Mouse (Mus musculus) ovary, postnatal 10 days (tissue): ENCODE measurements at regions not wholly inside any gene's neighbourhood (a gene's known extent, or its start where the extent isn't known, plus 50 kb on each side); places are given as distances from the start of the nearest gene placed in this dataset.

ENCODE experiments used
- DNase-seq: peaks from one replicate; pipeline ENCODE4 v3.0.0; 2022; ENCODE audit warnings: low spot score

DNA sequence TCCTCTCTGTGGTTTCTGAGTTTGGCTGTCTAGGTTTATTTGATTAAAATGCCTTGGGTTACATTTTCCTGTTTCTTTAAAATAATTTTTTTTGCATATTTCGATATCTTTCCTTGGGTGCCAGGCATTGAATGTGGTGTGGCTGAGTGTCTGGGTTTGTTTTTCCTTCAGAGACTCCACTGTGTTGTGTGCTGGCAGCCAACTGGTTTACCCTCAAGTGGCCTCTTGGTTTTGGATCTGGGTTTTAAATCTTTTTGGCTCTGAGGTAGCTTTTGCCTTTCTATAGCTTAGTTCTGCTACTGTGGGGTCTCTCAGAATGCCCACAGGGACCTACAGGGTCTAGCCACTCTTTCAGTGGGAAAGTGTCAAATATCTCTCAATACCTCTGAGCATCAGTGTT, 399.2 kb downstream of the Rps24 start:
- no peak for DNase-seq

DNA sequence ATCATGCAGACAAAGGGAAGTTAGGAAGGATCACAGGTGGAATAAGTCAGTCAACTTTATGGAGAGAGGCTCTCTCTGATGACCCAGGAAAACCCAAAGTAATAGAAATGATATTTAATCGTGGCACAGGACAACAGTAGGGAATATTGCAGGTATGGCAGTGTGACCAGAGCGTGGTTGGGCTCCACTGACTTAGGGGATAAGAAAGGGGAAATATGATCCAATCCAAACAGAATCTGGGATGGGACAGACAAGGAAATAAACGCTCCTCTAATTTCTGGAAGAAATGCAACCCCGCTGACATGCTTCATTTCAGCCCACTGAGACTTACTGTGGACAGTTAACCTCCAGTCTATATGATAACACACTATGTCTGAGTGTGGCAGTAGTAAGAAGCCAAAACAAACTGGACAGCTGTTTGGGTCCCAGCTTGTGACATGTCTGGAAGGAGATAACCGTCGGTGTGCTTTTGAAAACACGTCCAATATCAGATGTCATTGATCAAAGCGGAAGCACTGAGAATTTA, 400.0 kb downstream of the Rps24 start:
- DNase-seq, result no peak

DNA sequence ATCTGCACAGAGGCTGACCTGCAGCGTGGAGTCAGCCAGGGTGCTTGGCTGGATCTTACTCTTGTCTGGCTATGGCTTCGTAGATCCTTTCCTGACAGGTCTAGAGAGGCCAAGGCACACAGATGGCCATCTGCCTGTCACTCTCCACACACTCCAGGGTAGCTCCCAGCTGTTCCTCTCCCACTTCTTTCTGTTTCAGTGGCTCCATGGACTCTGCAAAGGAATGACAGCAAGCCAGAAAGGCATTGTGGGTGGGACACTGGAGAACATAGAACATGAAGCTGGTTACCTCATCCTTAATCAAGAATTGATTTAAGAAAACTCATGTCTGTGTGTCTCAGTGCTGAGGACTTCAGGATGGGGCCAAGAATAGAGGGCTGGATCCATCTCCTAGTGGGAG, 403.9 kb downstream of the Rps24 start:
- no peak for DNase-seq

DNA sequence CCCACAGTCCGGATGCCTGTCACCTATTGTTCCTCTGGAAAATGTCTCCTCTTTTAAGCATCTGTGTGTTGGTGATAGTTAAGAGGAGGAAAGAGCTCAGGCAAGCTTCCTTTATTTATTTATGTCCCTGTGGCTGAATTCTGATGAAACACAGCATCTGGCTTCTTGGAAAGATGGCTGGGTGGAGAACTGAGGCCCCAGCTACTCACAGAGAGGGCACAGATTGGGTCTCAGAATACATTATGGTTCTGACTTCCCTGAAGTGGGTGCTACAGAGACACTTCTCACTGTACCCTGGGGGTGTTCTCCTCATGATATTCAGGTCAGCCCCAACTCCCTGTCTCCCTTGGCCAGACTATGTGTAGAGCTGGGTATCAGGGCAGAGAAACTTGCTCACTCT, 408.3 kb downstream of the Rps24 start:
- DNase-seq, result no peak

DNA sequence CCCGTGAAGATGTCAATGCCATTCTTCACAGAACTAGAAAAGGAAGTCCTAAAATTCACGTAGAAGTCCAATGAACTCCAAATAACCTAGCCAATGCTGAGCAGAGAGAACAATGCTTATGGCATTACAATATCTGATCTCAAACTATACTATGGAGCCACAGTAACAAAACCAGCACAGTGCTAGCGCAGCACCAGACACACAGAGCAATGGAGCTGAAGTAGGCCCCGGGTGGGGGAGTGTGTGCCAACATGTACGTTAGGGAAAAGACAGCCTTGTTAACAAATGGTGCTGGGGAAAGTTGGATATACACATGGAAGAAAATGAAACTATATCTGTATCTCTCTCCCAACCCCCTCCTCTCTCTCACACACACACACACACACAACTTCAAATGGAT, 409.8 kb downstream of the Rps24 start:
- DNase-seq, result no peak

DNA sequence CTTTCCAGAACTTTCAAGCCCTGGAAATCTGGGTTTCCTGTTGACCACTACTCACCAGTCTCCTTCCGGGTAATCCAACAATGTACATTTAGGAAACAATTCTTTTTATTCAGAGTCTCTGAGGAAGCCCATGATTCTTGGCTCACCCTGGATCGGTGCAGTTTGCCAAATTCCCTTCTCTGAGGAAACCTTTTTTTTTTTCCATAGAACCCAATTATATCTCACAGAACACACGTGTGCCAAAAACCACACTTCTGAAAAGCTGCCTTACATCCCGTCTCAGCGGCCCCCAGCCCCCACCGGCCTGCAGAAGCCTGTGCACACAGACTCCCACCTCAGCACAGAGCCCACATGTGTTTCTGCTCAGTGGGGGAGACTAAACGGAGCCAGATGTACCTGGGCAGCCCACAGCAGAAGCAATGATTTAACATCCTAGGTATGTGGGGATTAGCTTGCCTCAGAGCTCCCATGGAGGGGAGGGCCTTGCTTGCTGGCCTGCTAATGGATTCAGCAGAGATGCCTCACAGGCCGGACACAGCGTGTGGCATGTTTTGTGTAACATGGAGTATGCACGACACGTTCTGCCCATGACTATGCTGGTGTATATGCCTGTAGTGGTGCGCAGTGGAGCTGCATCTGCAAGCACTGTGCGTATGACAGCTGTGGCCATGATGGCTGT, 413.7 kb downstream of the Rps24 start:
- no peak for DNase-seq

DNA sequence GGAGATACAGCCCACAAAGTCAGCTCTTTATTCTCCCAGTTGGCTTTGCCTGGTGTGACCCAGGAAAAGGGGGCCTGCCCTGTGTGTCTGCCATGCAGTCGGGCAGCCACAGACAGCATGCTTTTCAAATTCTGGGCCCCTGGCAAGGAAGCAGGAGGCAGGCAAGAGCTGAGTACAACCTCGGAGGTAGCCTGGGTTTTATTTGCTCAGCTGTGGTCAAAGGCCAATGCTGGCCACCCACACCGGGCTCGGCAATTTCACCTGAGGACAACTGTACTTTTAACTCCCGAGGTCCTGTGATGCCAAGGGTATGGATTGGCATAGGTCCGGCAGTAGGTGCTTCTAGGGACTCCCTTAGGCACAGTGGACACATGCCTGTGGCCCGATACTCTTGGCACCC, 414.8 kb downstream of the Rps24 start:
- DNase-seq, result no peak

DNA sequence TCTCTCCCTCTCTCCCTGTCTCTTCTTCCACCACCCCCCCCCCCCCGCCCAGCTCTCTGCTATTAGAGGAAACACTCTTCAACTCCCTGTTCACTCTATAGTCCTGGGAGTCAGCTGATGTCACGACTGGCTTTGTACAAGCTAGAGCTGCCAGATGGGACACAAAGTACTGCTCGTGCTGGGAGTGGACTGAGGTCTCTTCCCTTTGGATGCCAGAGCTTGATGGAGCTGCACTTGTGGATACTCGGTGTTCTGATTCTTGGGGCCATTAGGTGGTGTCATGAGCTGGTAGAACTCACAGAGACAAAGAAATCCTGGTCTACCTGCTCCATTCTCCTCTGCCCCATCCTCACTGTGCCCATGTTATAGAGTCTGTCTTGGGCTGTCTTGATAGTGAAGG, 415.9 kb downstream of the Rps24 start:
- no peak for DNase-seq

DNA sequence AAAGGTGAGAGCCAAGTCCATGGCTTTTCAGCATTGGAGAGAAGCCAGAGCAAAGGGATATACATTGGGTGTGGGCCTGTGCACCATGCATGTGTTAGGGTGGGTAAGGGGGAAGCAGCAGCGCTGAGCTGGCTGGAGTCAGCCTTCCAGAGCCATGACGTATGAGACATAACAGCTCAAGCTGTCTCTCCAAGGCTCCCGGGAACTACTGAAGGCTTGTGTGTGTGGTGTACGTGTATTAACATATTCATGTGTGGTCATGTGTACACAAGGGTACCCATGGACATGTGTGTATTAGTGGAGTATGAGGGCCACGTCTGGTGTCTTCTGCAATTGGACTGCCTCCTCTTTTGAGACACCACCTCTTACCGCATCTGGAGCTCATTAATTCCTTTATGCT, 417.8 kb downstream of the Rps24 start:
- DNase-seq, result no peak

DNA sequence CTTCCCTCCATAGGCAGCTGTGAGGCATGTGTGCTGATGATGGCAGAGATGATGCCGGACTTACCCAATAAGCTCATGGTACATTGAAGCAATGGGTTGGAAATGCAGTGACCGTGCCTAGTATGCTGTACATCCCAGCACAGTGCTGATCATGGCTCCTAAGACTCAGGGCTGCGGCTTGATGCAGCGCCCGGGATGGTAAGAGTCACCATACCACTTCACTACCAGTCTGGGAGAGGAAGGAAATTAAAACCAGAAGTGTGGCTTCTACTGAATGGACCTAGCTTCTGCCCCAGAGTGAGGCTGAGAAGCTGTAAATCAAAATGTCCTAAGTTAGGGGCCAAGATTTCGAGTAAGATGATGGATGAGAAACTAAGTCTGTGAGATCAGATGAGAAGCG, 420.0 kb downstream of the Rps24 start:
- DNase-seq, result no peak

DNA sequence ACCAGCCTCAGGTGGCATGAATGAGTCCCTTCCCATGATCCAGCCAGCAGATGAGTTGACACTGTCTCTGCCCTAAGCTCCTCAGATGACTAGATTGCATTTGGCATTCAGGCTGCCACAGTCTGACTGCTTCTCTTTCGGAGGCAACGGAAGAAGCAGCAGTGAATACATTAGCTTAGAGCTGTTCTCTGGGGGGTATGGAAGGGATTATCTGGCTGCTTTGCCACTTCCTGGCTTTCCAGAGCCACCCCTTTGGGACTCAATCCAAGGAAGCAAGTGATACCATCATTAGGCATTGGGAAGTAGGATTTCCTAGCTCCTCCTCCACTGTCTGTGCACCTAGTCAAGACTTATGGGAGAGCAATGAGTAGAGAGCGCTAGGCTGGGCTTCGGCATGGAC, 421.5 kb downstream of the Rps24 start:
- no peak for DNase-seq

DNA sequence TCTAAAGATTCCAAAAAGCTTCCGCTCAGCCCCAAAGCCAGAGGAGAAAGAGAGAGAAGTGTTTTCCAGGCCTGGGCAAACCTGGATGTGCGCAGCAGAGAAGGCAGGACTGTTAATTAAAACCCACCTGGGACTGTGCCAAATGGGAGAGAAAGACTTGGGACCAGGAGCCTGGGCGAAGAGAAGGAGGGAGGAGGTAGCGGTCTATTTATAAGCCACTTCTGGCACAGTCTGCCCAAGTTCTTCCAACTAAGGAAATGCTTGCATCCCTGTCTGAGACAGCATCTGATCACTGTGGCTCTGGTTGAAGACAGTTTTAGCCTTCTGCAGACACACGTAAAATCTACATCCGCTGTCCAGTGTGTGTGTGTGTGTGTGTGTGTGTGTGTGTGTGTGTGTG, 424.7 kb downstream of the Rps24 start:
- no peak for DNase-seq

DNA sequence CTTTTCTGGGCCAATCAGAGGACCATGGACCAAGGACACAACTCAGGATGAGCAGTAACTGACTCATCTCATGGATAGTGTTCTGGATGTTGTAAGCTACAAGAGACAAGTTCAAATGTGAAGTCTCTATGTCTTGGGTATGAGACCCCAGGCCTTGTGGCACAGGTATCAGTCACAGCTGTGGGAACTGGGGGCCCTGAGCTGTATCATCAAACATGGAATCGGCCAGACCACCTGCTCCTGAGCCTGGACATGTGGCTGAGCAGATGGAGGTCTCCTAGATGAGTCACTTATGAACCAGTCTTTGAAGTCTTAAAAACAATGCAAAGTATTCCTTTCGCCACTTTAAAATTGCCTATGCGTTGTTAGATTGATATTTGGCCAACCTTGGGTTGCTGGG, 432.1 kb downstream of the Rps24 start:
- DNase-seq, result no peak

DNA sequence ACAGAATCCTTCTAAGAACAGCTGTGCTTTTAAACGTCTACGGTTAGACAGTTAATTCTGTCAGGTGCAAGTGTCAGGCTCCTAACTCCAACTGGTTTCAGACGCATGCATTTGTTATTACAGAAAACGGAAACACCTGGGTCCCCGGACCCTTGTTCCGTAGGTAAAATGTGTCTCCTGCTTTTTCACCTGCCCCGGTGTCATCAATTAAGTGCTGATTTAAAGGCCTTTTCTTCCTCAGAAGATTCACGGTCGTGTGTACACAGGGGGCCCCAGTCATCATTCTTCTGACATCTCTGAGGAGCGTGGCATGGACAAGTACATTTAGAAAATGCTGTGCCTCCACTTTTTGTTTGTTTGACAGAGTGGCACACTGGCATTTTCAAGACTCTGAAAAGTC, 435.1 kb downstream of the Rps24 start:
- no peak for DNase-seq

DNA sequence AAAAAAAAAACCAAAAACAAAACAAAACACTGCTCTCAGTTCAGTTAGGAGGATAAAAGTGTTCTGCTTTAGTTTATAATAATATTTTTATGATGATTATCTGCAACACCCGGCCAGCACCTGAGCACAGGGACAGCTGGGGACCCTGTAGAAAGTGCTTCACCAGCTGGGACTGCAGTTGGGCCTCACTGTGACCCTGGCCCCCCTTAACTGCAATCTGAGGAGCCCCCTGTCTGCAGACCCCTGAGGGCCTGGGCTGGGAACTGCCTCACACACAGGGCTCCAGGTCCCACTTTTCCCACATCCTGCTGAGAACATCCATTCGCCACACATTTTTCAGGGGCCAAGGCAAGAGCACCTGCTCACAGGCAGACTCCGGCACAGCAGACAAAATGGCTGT, 437.6 kb downstream of the Rps24 start:
- DNase-seq, result no peak

DNA sequence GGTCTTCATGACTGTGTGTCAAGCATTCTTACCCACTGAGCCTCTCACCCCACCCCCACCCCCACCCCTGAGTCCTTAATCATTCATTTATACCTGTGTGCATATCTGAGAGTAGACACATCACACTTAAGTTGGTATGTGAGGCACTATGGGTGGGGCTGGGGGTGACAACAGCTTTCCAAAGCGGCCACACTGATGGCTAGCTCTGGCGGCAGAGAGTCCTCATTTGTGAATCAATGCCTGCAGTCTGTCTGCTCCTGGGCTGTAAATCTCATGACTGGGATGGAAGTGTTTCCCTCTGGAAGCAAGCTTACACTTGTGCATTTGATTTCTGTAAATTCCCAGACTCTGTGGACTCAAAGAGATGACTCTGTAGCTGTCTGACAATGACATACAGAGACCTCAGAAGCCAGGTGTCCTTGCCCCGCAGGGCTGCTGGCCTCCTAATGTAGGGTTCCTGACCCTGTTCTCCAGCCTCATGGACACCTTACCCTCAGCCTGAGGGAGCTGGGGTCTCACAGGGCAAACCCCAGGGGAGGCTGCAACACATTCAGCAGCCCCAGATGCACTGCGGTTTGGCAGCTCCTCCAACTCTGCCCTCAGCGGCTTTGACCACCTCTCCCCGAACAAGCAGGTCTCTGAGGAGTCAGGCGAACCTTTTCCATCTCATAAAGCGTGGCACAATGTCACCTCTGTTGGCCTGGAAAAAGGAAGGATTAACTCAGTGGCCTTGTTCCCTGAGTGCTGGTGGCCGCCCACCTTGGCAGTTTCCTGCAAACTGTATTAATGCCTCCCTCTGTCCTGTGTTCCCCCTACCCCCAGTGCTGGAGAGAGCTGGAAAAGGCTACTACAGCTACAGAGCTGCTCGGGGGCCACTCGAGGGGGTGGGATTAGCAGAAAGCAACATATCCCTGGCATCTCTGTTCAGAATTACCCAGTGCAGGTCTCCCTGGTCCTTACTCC, 439.4 kb downstream of the Rps24 start:
- no peak for DNase-seq

DNA sequence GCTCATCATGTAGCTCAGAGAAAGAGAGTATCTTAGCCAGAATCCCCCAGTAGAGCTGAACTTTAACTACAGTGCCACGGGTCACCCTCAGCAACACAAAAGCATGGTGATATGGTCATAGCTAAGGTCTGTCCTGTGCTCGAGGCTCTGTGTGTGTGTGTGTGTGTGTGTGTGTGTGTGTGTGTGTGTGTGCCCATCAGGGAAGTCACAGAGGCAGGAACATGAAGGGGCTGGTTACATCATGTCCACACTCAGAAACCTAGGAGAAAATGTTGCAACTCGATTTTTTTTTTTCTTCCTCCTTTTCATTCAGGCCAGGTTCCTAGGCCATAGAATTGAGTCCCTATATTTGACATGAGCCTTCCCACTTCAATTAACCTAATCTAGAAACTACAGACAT, 441.8 kb downstream of the Rps24 start:
- DNase-seq, result no peak

DNA sequence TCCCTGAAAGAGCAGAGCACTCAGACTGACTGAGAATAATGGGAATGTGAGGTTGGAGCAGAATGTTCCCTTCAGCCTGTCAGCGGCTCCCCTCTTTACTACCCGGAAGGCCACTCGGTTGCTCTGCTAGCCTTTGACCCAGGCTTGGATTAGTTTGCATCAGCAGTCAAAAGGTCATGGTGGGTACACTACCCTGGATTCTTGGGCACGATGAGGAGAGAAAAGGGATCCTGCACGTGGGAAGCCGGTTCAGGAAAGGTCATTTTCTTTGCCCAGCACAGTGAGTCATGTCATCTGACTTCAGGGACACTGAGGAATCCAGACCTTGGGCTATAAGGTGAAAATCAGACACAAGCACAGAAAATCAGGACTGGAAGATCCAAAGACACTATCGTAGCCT, 443.3 kb downstream of the Rps24 start:
- DNase-seq, result no peak

DNA sequence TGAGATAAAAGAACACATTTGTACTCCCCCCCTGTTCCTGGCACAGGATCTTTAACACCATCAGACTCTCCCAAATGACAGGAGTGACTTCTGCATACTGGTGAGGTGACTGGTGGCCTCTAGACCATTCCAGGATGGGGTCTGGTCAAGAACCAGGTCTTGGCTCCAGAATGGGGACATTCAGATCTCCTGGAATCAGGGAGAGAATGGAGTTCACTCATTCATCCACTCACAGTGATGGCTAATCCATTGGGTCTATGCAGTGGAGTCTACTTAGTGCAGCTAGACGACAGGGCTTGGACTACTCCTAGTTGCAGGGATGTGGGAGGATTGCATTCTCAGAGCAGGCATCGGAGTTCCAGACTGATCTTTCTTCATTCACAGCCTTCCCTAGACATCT, 451.0 kb downstream of the Rps24 start:
- DNase-seq, result no peak

DNA sequence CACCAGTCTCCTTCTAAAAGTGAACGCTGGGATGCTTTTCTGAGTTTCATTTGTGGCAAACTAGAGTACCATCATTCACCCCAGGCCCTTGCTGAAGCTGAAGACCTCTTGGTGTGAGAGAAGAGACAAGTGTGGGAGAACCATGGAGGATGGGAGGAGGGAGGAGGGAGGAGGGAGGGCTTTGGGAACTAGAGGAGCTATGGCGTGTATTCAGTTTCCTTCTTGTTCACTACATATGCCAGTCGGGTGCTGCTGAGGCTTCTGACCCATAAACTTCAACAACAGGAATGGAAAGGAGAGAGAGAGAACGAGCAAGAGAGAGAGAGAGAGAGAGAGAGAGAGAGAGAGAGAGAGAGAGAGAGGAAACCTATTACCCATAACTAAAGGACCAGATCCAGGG, 452.1 kb downstream of the Rps24 start:
- DNase-seq, result no peak

DNA sequence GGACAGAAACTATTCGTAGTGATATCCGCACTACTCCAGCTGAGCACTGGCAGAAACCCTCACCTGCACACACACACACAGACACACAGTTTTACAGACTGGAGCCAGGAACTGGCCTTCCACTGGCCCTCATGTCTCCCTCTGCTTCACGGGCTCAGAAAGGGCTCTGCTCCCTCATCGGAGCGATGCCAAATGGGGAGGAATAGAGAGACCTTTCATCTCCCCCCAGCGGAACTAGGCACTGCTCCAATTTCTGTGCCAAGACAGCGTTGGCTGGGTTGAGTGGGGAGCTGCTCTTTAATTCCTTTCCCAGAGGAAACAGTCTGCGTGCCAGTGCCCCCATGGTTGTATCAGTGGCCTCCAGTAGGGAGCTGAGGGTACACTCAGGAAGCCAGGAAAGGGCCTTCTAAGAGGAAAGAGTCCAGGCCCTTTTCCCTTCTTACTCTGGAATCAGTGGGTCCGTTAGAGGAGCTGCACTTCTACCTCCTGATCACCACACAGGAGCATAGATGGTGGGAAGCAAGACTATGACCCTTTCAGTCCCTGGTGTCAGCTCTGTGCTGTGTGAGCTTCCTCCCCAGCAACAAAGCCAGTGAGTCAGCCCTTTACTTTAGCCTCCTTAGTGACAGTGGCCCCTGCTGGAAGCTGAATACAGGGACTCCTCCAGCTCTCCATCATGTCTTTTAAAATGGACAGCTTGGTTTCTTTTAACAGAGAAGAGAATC, 452.7 kb downstream of the Rps24 start:
- DNase-seq, result no peak

DNA sequence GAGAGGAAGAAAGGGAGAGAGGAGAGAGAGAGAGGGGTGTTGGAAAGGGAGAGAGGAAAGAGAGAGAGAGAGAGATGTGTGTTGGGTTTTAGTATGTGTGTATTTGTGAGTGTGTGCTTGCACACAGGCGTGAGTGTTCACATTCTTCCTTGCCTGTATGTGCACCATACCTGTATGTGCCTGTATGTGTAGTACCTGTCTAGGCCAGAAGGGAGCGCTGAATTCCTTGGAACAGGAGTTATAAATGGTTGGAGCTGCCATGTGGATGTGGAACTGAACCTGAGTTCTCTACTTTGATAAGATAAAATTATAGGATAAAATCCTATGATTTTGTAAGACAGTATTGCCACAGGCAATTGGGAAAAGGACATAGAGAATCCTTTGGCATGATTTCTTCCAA, 458.8 kb downstream of the Rps24 start:
- DNase-seq, result no peak

DNA sequence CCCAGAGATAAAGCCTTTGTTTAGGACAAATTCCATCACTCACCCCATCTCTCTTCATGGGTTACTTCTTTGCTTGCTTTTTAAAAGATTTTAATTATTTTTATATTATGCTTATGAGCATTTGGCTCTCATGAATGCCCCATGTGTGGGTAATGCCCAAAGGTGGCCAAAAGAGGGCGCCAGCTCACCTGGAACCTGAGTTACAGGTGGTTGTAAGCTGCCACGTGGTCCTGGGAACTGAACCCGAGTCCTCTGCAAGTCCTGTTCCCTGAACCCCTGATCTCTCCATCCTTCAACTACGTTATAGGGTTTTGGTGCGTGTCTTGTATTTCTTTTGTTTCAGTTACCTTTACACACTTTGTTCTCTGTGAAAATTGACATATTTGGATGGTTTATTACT, 460.2 kb downstream of the Rps24 start:
- no peak for DNase-seq
